Mouse (Mus musculus): ENCODE results near the gene Dnajc5g.

Gene Dnajc5g

DNA sequence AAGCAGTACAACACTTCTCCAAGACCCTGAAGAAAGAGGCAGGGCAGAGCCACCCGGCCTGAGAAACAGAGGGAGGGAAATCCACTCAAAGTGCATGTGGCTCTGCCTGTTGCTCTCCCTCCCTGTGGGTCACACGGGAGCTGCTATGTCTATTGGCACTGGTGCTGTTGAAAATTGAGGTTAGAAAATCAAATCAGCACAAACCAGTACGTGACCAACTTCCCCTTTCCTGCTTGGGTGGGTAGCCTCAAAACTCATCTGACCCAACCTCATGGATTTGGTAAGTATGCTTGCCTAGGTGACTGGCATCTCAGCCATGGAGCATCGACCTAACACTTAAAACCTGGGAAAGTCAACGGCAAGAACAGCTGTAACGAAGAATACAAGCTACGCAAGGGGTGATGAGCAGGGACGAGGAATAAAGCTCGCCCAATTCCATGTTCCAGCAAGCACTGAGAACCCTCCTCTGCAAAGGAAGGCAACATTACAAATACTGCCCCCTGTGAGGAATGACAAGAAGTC, at the start of gene Dnajc5g:
Gene Dnajc5g (plus strand): TSS at position 472 of the 522 bp plus-strand sequence.
- no peak for DNase-seq (ENCODE audit: low spot score)

DNA sequence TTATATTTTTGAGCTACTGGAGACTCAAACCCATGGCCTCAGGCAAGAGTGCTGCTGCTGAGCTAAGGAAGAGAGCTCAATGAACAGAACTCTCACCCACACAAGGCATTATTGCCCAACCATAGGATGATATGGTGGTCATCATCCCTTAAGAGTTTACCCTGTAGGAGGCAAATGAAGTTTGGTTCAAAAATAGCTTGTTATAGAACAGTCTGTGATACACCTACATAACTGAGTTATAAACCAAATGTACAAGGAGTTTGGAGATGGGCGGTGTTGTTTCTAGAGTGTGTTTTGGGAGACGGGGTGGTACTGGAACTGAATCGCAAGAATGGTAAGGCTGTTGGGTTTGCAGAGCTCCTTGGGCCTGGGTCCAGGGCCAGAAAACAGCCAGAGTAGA, 36.3 kb upstream of the Dnajc5g start:
- DNase-seq (ENCODE audit: low spot score) = no peak

DNA sequence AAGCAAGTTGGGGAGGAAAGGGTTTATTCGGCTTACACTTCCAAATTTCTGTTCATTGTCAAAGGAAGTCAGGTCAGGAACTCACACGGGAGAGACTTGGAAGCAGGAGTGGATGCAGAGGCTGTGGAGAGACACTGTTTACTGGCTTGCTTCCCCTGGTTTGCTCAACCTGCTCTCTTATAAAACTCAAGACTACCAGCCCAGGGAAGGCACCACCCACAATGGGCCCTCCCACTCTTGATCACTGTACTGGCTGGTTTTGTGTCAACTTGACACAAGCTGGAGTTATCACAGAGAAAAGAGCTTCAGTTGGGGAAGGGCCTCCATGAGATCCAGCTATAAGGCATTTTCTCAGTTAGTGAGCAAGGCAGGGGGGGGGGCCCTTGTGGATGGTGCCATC, 35.0 kb upstream of the Dnajc5g start:
- DNase-seq (ENCODE audit: low spot score) = no peak

DNA sequence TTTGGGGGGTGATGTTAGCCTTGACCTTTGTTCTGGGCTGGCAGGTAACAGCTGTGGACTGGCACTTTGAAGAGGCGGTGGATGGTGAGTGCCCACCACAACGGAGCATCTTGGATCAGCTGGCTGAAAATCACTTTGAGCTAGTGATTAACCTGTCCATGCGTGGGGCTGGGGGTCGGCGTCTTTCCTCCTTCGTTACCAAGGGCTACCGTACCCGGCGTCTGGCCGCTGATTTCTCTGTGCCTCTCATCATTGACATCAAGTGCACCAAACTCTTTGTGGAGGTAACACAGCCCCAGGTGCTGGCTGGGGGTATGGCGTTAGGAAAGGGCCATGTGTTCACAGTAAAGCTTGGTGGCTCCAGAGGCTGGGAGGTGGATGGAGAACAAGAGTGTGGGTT, 34.3 kb upstream of the Dnajc5g start:
- no peak for DNase-seq (ENCODE audit: low spot score)

DNA sequence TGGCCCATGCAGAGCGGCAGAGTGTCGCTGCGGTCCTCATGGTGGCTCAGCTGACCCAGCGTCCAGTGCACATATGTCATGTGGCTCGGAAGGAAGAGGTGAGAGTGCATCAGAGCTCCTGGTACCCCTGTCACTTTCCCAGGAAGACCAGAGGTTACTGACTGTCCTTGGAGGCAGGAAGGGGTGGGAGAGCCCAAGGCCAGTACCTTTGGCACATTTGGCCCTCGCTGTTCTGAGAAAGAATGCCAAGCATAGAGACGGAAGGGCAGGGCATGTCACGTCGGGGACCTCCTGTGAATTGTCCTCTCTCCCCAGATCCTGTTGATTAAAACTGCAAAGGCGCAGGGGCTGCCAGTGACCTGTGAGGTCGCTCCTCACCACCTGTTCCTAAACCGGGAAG, 32.9 kb upstream of the Dnajc5g start:
- no peak for DNase-seq (ENCODE audit: low spot score)

DNA sequence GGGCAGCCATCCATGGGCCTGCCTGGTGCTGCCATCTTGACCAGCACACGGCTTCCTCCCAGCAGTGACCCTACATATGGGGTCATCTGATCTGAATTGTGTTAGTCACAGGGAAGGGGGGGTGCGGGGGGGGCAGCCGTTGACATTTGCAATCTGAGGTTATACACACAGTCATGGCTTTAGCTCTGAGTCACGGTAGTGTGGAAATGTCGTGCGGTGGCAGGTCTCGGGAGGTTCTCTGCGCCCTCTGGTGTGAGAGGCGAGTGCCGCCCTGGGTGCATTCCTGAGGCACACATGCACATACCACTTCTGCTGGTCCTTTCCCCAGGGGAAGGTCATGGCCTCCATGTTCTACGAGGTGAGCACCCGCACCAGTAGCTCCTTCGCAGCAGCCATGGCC, 29.7 kb upstream of the Dnajc5g start:
- no peak for DNase-seq (ENCODE audit: low spot score)

DNA sequence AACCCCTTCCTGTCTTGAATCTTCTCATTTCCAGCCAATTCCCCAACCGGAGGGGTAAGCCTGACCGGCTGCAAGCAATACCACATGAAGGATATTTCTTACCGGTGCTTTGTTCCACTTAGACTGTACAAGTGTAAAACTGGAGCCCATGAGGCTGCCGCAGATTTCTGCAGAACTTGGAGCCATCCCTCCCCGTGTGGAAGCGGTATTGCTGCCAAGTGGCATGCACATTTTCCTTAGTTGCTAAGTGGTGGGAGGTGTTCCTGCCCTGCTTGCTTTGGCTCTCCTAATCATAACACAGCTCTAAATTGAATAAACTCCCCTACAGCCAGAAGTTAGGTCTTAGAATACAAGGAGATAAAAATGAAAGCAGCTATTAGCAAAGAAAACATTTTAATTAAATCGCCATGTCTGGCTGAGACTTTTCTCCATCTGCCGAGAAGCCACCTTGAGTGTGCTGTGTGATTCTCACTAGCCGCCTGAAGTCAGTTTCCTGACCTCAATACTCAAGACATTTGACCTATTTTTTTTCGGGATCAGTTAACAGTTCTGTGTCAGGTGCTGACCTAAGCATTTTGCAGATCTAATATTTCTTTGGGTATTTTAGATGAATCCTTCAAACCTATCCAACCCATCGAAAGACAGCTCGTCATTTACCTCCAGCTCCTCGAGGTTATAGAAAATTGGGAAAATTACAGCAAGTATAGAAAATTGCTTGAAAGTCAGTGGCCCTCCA, 25.9 kb upstream of the Dnajc5g start:
- DNase-seq (ENCODE audit: low spot score) = no peak

DNA sequence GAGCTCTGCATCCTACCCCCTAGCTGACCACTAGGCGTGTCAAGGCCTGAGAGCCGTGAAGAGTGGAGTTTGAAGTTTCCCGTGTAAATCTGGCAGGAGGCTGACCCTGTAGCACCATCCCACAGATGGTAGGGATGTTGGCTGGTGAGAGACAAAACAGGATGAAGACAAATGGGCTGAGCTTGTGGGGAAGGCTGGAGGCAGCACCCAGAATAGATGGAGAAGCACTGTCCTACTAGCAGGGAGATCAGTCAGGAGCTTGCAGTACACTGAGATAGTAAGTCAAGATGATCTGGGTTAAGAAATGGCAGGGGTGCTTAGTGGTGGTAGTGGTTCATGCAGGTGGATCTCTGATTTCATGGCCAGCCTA, 25.3 kb upstream of the Dnajc5g start:
- DNase-seq (ENCODE audit: low spot score) = no peak

DNA sequence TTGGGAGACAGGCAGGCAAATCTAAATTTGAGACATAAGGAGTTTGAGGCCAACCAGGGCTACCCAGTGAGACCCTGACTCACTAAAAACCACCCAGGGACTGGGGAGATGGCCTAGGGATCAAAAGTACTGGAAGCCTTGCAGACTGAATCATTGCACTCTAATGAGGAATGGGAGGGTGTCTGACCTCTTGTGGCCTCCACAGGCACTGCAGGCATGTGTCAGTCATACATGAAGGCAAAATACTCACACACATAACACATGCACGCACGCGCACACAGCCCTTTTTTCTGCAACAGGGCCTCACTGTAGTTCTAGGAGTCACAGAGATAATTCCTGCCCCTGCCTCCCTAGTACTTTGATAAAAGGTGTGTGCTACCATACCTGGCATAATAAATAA, 24.7 kb upstream of the Dnajc5g start:
- no peak for DNase-seq (ENCODE audit: low spot score)

DNA sequence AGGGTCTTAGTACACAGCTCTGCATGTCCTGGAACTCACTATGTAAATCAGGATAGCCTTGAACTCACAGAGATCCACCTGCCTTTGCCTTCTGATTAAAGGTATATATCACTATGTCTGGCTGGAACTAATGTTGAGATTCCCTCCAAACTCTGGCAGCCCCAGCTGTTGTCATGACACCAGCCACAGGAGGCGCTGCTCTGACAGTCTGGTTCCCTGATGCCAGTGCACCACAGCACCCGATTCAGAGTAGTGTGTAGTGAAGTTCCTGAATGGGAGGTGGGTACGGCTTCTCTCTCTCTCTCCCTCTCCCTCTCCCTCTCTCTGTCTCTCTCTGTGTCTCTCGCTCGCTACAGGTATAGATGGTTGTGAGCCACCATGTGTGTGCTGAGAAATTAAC, 23.7 kb upstream of the Dnajc5g start:
- no peak for DNase-seq (ENCODE audit: low spot score)

DNA sequence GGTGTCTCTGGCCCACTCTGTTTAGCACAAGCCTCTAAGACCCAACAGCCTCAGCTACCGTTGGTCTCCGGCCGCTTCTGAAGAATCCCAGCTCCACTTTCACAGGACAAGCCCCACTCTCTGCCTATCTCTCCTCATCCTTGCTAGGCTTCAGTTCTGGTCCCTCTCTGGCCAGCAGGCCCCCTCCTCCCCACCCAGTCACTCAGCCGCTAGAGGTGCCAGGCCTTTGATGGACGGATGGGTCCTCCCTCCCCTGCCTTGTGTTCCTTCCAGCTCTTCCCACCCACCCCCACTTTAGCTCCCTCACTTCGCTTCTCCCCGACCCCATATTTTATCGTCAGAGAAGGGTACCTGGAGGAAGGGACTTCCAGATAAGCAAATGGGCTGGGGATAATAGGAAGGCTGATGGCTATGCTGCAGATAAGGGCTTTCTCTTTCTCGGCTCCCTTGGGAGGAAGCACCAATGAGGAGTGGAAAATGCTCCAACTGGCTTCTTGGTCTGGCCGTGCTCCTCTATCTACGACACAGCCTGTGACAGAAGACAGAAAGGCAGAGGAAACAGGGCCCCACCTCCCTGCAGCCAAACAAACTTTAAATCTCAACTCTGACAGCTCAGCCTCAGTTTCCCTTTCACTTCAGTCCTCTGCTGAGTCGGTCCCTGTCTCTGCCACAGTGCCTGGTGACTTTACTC, 23.0 kb upstream of the Dnajc5g start:
- DNase-seq (ENCODE audit: low spot score) = no peak

DNA sequence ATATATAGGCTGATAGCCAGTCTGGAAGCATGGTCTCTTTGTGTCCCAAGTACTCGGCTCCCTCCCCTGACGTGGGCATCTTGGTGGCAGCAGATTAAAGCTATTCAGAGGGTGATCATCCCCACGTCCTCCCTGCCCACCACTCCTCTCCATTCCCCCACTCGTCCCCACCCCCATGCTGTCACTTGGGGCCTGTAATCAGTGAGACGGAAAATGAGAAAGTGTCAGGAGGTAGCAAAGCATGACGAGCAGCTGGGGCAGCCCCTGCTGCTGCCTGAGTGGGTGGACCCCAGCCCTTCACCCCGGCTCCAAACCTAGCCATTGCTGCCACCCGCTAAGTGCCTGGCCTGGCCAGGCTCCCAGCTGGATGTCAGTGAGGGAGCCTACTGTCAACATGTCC, 22.1 kb upstream of the Dnajc5g start:
- no peak for DNase-seq (ENCODE audit: low spot score)

DNA sequence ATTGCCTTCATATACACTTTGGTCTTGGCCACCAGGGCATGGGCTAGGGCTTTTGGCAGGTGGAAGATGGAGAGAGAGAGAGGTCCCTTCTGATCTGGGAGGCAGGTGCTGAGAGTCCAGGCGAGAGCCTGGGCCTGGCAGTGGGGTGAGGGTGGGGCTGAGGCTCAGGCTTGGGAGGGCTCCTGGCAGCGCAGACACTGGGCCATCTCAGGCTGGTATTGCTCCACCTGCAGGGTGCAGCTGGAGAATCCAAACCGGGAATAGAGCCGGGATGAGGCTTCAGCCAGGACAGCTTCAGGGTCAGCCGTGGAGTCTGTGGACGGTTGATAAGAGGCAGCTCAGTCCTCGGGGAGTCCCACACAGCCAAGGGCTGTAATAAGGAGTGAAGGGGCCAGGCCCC, 19.5 kb upstream of the Dnajc5g start:
- DNase-seq (ENCODE audit: low spot score) = no peak

DNA sequence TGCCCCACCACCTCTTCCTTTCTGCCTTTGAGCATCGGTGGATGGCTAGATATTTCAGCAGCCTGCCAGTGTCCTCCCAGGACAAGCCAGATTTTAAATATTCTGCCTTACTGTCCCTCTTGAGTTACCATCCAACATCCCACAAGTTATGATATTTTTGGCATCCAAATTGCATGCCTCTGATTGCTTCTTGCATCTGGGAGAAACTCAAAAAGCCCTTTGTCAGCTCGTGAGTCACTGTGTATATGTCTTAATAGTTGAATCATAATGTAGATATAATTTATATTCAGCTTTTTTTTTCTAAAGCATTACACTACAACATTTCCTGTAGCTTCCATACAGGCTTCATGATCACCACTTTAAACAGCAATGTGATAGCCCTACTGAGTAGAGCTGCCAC, 19.0 kb upstream of the Dnajc5g start:
- no peak for DNase-seq (ENCODE audit: low spot score)

DNA sequence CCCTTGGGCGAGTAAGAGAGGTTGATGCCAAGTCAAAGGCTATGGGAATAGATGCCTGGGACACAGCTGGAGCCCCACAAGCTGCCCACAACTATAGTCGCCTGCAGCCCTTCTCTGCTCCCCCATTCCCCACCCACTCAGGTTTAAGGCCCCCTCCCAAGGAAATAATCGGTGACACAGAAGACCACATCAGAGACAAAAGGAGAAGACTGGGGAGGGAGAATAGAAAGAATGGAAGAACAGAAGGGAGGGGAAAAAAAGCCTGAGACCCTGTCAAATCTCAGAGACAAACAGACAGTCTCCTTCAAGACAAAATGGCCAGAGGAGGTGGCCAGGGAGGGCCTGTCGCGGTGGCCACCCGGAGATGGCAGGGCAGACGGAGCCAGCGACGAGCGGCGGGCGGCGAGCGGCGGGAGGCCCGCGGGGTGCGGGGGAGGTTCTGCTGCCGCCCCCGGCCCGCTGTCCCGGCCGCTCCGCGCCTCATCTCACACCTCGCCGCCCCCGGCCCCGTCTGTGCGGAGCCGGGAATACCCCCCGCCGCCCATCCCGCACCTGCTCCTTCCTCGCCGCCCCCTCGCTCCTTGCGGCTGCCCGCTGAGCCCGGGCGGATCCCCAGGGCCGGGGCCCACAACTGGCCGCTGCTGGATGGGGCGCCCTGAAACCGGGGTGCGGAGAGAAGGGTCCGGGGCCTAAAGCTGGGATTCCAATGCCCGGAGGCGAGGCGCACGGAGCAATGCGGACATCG, 13.7 kb upstream of the Dnajc5g start:
- no peak for DNase-seq (ENCODE audit: low spot score)

DNA sequence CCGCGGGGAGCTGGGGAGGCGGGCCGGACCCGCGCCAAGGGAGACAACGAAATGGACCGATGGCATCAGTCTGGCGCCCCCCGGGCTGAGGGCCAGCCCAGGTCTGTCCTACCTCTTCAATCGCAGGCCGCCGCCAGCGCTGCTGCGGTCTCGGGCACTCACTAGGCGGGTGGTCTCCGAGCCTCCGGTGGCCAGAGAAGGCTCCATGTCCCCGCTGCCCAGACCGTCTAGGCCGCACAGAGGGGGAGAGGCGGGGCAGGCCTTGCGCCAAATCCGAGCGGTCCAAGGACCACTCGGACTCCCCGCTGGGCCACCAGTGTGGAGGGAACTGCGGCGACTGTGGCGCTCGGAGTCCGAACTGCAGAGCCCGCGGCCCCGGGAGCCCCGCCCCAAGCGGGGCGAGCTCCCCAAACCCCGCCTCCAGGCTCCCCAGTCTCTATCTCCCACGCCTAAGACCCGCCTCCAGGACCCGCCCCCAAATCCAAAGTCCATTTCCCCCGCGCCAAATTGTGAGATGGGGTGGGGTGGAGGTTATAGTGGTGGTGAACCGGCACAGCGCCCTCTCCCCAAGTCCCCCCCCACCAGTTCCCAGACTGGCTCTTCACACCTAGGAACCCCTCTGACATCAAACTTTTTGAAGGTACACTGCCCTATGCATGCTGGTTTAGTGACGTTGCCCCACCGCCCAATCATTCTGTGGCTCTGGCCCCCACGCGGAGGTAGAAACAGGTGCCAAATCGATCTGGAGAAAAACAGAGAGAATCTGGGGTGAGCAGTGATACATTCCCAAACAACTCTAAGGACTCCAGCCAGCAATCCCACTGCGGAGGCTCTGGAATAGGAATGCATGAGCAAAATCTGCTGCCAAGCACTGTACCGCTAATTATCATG, 12.7 kb upstream of the Dnajc5g start:
- DNase-seq (ENCODE audit: low spot score) = no peak

DNA sequence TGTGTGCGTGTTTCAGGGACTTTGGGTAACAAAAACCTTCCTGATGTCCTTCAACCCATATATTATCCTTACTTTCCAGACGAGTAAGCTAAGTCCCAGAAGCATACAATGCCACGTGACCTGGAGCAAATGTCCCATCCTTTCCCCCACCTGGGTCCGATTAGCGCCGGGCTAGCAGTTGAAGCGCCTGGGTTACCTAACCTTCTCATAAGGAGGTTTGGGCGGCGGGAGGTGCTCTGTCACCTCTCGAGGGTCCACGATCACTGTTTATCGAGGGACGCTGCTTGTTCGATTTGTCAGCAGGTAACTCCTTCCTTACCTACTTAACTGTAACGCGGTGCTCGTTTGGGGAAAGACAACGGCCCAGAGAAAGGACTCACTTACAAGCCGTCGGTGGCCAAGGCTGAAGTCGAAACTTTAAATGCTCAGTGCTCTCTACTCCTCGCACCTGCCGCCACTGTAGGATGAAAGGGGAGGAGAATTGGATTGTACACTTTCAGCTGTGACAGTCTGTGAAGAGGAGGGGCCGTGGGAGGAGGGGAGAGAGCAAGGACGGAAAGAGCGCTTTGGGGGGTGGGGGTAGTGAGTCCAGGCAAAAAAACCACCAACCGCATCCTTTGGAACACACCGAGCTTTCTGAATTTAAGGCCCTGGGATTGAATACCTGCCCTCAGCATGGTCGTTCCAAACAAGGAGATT, 11.8 kb upstream of the Dnajc5g start:
- DNase-seq (ENCODE audit: low spot score) = no peak

DNA sequence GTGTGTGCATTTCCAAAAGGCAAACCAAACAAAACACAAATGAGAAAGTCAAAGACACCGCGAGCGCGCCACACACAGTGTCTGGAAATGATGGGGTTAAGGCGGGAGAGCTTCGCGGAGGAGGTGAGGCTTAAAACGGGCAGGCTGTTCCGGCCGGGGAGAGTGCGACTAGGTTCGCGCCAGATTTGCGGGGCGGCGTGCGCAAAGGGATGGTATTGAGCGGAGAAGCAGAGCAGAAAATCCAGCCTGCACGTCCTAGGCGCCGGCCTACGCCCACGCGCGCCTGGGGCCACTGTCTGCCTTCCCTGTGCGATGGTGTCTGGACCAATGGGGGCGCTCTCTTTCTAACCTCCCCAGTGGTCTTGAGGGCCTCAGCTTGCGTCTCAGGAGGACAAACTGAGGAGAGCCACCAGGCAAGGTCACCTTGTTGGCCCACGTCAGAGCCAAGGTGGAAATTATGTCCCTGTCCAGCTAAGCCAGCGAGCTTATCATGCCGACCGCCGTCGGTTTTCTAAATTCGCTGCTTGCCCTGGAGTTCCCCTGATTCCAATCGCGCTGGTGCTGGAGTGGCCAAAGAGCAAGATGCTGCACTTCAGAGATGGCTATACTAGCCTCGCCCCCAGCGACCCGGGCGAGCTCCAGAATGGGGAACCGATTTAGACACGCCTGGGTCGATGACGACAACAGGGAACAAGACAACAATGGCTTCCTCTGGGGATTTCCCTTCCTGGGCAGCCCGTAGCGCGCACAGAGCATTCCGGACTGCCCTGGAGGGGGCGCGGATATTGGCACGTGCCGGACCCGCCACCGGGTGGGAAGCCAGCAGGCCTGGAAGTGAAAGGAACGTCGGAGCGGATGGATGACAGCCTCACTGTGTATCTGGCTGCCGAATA, 11.0 kb upstream of the Dnajc5g start:
- DNase-seq (ENCODE audit: low spot score) = no peak

DNA sequence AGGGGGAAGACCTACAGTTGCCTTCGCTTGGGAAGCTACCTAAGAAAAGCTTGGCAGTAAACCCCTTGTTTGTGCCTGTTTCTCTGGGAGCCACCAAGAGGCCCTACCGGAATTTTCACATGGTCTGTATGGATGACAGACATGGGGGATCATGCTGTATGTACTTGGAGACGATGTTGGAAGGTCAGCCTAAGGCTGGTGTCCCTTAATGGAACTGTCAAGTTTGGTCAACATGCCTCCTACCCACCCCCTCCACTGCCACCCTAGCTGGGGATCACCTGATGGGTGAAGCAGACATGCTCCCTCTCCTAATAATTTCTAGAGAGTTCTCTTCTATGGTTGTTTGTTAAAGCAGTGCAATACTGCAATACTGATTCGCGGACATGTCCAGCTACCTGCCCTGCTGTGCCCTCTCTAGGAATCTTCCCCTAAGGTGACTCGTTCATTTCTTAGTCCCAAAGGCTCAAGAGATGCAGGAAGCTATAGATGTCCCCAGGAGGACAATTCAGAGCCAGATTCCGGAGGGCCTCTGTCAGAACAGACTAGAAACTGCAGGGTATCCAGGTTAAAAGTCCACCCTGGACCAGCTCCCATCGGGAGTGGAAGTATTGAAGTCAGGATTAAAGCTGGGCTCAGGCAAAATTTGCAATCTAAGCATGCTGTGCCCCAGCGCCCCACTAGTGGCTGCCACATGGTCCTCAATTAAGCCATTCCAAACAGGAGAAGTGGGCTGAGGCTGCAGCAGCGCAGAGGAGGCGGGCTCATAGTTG, 10.2 kb upstream of the Dnajc5g start:
- DNase-seq (ENCODE audit: low spot score) = no peak

All from layer of hippocampus, adult 9-10 months (tissue).